Mouse (Mus musculus) lung, adult 2 months (tissue): Measurements from ENCODE around the gene Cct5. TPM values are rescaled to one million over a fixed set of nuclear protein-coding genes. Genes with fewer than 3 reads are reported as not detected.

Source experiments
- DNase-seq: peaks from one replicate; pipeline ENCODE4 v3.0.0; 2022
- H3K4me1 ChIP-seq: fragments of 200-500 bp; 2 replicates; pipeline ENCODE4 v1.6.1; 2011; ENCODE audit warnings: low read length; ENCODE audit not compliant: control insufficient read depth, insufficient read depth
- H3K4me3 ChIP-seq: fragments of 200-500 bp; replicated peaks from 2 replicates; pipeline ENCODE3; 2011; ENCODE audit warnings: low read depth, mild to moderate bottlenecking, control low read depth, low read length; ENCODE audit errors: extremely low read depth
- CTCF ChIP-seq: fragments of 200-500 bp; IDR thresholded peaks from 2 replicates; pipeline ENCODE4 v1.5.1; 2011; ENCODE audit warnings: mild to moderate bottlenecking, low read length, control low read depth; ENCODE audit not compliant: insufficient read depth
- POLR2A ChIP-seq: fragments of 200-500 bp; IDR thresholded peaks from 2 replicates; pipeline ENCODE4 v1.6.1; 2011; ENCODE audit warnings: low read depth, mild to moderate bottlenecking, control low read depth, low read length, borderline replicate concordance; ENCODE audit errors: extremely low read depth
- WGBS: fragments of 180-500 bp; shearing (Covaris S2); methylation state at CpG from one replicate; pipeline ENCODE4 v1.1.7; 2018; 5-methylcytosine and 5-hydroxymethylcytosine counted together
- polyA plus RNA-seq: library from polyadenylated mRNA; depleted of rRNA; stranded (reverse); fragments of >200 nt; gene quantifications from 2 replicates; pipeline ENCODE4 v1.2.3, GENCODE M21; 2012

Gene Cct5
- polyA plus RNA-seq, 1 experiment, result 75.7 TPM

DNA sequence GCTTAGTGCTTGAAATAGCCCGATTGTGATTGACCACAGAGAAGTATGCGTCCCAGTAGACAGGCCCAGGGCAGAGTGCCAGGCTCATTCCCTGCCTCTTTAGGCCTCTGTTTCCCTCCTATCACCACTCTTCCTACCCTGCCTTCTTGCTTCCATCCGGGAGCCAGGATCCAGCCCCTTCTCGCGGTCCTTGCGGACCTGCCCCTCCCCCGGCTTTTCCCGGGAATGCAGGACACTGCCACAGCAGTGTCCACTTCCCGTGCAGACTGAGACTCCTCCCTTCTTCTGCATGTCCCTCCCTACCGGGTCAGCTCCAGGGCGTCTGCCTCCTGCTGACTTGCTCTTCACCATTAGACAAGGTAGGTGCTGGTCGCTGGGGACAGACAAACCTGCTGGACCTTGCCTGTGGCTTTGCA lies 33.0 kb downstream of the Cct5 start:
- peak; percentile 42; the same call in 1 of the 2 replicates for TF ChIP-seq POLR2A
- TF ChIP-seq CTCF, result no peak
- peak; percentile 38 for DNase-seq
- WGBS, result 16% methylated on average over 12 of the region's 12 CpGs
- peak overlapping the region; percentile 63 for H3K4me3 ChIP-seq
- peaks cover 6% of the 10 kb centered on the region for H3K4me1 ChIP-seq

DNA sequence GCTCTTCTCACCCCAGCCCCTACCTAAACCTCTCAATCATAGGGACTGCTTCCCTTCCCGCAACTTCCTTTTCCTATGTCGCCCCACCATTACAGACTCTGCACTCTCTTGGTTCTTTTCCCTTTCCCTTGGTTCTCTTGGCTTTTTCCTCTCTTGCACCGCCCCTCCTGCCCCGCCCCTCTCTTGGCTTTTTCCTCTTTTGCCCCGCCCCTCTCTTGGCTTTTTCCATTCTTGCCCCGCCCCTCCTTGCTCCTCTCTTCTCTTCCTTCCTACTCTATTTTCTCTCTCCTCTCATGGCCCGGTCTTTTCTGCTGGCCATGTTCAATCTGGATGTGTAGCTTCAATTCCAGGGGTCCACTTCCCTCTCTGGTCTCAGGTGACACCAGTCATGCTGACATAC lies 34.2 kb downstream of the Cct5 start:
- H3K4me1 ChIP-seq, result peaks cover 6% of the 10 kb centered on the region
- TF ChIP-seq CTCF (no peak), POLR2A (no peak)
- no peak for DNase-seq
- 81% methylated on average over 5 of the region's 7 CpGs for WGBS
- no peak overlapping the region for H3K4me3 ChIP-seq

- TF ChIP-seq POLR2A, result no peak
- TF ChIP-seq CTCF, result no peak
- Histone ChIP-seq H3K4me3 (no peak overlapping the region), H3K4me1 (peaks cover 6% of the 10 kb centered on the region; the same call in 1 of the 2 replicates)
- DNase-seq, result no peak
- WGBS, result 48% methylated on average over 1 of the region's 1 CpGs
These were observed 35.8 kb downstream of the Cct5 start for GRCm38 (mm10) chr15:31565786-31566185.

DNA sequence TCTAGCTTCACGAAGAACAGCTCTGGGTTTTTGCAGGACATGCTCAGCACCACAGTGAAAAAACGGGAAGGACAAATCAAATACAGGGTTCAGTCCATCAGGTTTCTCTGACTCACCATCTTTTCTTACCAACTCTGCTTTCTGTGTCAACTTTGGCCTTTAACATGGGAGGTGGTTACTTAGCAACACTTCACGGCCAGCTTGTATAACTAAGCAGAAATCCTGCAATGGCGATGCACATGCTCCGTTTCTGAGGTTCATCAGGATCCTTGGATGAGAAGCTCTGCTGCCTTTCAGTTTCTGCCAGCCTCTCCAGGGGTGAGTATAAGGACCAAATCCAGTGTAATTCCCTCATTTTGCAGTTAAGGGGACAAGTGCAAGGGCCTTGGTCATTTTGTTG lies 36.4 kb downstream of the Cct5 start, which contains the start of gene Cmbl:
Gene Cmbl, plus strand, starts transcription at position 206 of the 400 bp plus-strand sequence.
- no peak for DNase-seq
- 68% methylated on average over 5 of the region's 5 CpGs for WGBS
- H3K4me3 ChIP-seq, result no peak within 1 kb of the TSS
- peaks cover 6% of the 10 kb centered on the region; the same call in 1 of the 2 replicates for H3K4me1 ChIP-seq
- no peak for TF ChIP-seq POLR2A
- no peak for TF ChIP-seq CTCF

DNA sequence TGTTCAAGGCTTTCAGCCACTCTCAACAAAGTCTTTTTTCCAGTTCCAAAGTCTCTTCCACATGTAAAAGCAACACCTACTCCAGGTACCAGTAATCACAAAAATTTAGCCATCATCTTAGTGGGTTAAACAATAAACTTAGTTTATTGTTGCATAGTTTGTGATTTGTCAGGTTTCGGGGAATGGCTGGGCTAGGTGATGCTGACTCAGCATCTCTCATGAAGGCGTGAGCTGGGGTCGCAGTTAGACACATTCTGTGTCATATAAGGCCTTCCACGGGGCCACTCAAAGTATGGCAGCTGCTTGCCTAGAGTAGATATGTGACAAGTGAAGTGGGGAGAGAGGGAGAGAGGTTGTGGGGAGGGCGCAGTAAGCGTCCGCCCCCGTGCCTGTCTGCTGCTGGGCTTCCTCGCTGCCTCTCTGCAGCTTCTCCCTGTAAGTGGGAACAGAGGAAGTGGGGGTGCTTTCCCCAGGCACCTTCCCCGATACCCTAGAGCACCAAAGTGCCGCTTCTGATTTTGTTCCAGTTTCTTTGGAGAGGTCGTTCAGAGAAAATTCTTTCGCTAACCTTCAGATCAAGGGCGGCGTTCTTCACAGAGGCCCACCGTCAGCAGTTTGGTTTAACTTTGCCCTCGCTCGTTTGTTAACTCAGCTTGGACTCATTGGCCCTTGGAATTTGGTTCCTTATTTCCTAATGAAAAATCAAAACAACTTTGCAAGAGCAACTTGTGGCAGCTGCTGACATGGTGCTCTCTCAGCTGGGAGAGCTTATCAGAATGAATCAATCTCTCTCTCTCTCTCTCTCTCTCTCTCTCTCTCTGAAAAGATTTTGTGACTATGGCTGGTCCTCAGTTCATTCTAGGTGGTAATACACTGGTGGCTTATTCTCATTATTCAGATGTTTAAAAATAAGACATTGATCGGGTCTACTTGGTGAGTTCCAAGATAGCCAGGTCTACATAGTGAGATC lies 37.7 kb downstream of the Cct5 start:
- peak overlapping the region; percentile 13 for H3K4me3 ChIP-seq
- DNase-seq, result no peak
- WGBS, result 39% methylated on average over 19 of the region's 19 CpGs
- peaks cover 5% of the 10 kb centered on the region; the same call in 1 of the 2 replicates for H3K4me1 ChIP-seq
- TF ChIP-seq CTCF, result no peak
- no peak for TF ChIP-seq POLR2A

GRCm38 (mm10) chr15:31562847-31563246 lies 38.8 kb downstream of the Cct5 start:
- no peak for DNase-seq
- H3K4me3 ChIP-seq, result no peak overlapping the region
- H3K4me1 ChIP-seq, result no peaks in the 10 kb centered on the region
- no peak for TF ChIP-seq POLR2A
- TF ChIP-seq CTCF, result no peak
- 64% methylated on average over 8 of the region's 8 CpGs for WGBS

- no peak for DNase-seq
- Histone ChIP-seq H3K4me3 (no peak overlapping the region), H3K4me1 (no peaks in the 10 kb centered on the region)
- WGBS, result 95% methylated on average over 4 of the region's 4 CpGs
- TF ChIP-seq POLR2A (no peak), CTCF (no peak)
These were observed 39.6 kb downstream of the Cct5 start for GRCm38 (mm10) chr15:31561976-31562375.

GRCm38 (mm10) chr15:31561390-31561789 lies 40.2 kb downstream of the Cct5 start:
- DNase-seq, result no peak
- TF ChIP-seq CTCF, result no peak
- TF ChIP-seq POLR2A, result no peak
- WGBS, result 82% methylated on average over 6 of the region's 6 CpGs
- Histone ChIP-seq H3K4me3 (no peak overlapping the region), H3K4me1 (no peaks in the 10 kb centered on the region)

DNA sequence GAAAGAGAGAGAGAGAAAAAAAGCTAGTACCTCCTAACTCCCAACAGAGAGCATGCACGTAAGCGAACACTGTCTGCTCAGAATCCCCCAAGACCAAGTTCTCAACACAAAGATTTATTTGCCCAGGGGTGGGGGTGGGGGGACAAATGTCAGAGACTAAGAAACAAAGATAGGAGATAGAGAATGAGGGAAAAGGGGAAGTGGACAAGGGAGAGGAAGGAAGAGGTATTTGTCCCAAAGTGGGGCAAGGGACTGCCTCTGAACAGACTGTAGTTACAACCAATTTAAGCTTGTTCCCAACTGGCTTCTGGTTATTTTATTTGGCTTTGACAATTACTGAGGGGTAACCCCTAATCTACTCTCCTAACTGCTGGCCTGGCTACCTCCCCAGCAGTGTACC lies 46.7 kb downstream of the Cct5 start:
- TF ChIP-seq CTCF (no peak), POLR2A (no peak)
- Histone ChIP-seq H3K4me1 (no peaks in the 10 kb centered on the region), H3K4me3 (no peak overlapping the region)
- WGBS, result 86% methylated on average over 2 of the region's 2 CpGs
- DNase-seq, result no peak
